Mouse (Mus musculus) cerebellum, adult 9-10 months (tissue): ENCODE data around the gene Zfp605.
A peak's percentile ranks its signal among the peaks of the same experiment; 100 is the strongest.
"Not testable (repeated sequence)": the region's sequence is repeated elsewhere in the genome, so short reads cannot be mapped to it uniquely, and the experiment has no call there.

Experiments
- DNase-seq: peaks from one replicate; pipeline ENCODE4 v3.0.0; 2022

Zfp605 gene

DNA sequence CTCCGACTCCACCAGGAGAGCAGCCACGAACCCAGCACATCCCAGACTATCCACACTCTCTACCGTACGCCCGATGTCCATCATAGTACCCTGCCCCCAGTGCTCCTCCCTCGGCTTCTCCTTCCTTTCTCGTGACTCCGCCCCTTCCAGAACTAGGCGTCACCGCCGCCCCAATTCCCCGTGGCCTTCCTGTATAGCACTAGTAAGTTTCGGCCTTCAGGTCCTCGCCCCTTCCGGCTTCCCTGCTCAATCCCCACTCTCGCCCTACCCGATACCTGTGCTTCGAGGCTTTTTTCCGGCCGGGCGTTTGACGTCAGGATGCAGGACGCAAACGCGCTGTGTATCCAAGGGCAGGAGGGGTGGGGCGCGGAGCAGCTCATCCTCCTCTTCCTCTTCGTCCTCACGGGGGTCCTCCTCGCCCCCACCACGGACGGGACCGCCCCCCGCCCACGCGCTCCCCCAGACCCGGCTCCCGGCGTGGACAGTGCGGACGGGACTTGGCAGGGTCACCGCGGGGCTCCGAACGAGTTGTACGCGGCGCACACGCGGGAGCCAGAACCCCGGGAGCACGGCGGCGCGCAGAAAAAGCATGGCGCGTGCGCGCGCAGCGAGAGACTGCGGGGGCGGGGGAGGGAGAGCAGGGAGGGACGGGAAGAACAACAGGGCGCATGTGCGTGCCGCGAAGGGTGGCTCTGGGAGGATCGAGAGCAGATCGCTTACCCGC is 2.1 kb upstream of the Zfp605 start, which contains the start of gene Gtpbp6:
Gtpbp6 (minus strand) TSS at position 617 of the 724 bp plus-strand sequence.
- peak; percentile 96 for DNase-seq

DNA sequence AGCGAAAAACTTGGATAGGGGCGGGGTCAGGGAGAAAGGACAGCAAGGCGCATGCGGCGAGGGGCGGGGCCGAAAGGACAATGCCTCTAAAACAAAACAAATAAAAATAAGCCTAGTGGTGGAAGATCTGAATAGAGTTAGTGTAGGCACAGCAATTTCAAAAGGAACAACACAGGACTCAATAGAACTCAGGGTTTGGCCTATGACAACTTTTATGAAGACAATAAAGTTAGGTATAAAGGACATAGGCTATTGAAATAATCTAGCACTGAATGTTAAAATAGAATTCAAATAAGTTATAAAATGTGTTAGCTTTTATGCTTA is 1.6 kb upstream of the Zfp605 start:
- DNase-seq, result no peak

DNA sequence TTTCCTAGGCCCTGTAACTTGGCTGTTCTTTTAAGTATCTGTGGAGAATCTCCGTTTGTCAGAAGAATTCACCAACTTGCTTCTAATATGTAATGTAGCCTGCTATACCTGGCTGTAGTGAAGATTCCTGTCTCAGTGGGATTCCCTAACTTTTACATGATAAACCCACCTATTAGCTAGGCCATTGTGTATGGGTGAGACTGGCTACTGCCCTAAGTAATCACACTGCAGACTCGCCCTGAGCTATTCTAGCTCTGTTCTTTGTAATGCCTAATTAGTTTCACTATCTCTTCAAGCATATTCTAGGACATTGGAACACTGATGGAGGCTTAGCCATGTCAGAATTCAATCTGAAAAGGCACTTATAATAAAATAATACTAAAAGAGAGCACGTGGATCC is 12.5 kb downstream of the Zfp605 start:
- DNase-seq, result not testable (repeated sequence)

DNA sequence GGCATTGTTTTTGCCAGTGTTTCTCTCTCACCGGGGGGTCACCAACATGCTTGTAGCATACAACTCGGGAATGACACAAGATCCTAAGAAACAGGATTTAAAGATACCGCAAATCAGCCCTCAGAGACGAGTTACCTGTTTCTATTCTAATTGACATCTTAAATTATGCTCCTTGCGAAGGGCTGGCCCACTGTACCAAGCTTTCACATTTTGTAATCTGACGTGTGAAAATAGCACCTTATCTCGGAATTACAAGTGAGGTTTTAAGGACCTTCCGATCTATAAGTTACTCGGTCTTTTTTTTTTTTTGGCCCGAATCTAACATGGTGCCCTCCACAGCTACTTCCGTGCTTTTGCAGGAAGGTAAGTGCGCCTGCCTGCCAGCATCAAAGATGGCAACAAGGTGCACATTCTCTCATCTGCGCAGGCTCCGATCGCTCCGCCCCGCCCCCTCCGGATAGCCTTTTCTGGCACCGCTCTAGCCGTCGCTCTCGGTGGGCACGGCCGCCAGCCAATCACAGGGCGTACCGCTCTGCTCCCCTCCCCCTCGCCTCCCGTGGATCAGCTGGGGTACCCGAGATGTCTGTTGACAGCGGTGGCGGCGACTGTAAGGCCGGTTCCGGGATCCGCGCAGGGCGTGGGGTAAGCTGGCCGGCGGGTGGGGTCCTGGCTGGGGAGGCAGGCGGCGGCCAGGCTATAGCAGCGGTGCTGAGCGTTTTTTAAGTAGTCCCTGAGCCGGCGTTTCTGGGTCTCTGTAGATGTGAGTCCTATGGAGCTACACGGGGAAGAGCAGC is 25.6 kb downstream of the Zfp605 start, which contains the start of gene Chfr:
Chfr (plus strand) TSS at position 550 of the 794 bp plus-strand sequence.
- DNase-seq, result peak; percentile 99

DNA sequence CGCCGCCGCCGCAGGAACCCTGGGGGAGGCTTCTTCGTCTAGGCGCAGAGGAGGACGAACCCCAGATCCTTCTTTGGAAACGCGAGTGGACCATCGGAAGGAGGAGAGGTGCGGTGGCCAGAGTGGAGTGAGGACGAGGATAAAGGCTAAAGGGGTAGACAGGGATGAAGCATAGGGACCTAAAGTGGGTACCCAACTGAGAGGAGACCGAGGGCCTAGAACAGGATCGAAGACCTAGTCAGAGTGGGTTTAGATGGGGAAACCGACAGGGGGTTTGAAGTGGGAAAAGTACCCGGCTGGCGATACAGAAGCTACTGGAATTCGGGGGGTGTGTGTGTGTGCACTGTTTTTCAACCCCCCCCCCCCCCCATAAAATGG is 26.2 kb downstream of the Zfp605 start:
- DNase-seq, result no peak

DNA sequence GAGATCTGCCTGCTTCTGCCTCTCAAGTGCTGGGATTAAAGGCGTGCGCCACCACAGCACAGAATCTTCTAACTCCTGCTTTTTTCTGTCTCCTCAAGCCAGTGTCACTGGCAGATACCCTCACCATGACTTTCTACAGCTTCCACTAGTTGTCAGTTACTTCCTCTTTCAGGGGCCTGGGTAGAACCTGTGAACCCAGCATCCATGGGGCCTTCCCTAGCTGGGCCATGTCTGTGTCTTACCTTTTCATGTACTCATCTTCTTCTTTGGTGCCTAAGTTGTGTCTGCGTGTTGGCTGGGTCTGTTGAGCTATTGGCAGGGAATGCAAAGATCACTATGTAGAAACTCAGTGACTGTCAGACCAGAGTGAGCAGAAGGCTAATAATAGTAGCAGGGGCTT is 27.9 kb downstream of the Zfp605 start:
- DNase-seq, result no peak

DNA sequence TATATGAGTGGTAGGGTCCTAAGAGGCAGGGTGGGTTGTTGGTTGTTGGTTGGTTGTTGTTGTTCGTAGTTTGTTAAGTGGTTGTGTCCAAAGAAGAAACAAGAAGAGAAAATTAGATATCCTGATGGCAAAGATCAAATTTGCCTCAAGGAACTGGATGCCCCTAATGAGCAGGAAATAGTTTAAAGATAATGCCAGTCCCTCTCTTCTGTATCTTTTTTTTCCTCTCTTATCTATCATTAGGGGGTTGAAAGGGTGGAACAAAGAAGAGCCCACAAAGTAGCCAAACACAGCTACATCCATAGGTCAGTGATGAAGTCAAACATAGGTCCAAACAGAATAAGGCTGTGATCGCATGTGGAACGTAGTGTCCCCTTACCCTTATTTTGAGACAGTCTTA is 29.4 kb downstream of the Zfp605 start:
- no peak for DNase-seq

DNA sequence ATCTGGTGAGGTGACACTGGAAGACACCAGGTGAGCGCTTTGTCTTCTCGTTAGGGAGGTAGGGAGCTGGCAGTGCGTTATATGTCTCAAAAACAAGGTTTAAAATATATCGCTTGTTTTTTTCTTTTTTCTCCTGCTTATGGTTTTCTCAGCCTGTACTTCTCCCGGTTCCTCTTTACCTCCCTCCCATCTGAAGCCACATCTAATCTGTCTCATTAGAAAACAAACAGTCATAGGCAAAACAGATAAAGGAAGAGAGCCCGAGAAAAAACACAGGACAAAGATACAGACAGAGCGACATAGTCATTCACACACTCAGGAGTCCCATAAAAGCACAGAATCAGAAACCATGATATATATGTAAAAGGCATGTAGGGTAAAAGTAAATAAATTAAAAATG is 30.5 kb downstream of the Zfp605 start:
- no peak for DNase-seq

DNA sequence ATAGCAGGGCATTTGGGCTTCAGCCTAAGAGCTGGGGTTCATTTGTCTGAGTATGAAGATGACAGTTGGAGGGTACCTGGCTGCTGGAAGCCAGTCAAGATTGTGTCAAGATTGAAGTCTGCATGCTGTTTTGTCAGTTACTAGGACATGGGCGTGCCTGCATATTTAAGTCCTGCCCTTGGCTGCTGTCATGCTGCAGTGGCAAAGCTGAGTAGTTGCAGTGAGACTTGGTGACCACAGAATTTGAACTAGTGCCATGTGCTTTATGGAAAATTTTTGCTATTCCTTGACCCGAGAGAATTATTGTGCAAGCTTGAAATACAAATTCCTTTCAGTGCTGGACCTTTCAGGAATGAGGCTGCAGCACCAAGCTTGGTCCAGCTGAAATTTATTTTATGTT is 32.4 kb downstream of the Zfp605 start:
- no peak for DNase-seq

DNA sequence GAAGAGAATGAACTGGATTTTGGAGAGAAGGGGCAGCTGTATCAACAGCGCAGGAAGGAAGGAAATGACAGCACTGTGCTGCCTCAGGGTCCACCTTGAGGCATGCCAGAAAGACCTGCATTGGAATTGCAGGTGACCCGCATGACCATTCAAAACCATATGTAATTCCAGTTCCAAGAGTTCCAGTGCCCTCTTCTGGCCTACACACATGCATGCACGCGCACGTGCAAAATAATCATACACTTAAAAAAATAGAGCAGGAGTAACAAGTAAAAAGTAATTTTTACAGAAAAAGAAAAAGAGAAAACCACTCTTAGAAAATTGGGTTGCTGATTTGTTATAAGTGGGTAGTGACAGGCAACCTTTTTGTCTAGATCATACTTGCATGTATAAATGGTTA is 33.1 kb downstream of the Zfp605 start:
- DNase-seq, result no peak

DNA sequence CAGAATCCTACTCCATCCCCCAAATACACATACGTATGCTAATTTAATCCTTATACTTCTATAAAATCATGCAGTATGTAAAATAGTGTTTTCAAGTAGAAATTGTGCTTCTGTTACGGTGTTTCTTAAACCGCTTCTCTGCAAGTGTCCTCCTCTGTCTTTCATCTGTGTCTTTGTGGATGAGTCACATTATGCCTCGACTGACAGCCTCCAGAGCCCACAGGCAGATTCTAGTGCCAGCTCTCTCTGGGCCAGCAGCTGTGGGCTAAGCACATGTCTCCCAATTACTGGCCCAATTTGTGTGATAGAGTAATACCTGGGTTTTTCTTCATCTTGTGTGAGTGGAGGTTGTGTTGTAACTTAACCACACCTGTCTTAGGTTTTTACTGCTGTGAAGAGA is 59.5 kb downstream of the Zfp605 start:
- DNase-seq, result no peak

DNA sequence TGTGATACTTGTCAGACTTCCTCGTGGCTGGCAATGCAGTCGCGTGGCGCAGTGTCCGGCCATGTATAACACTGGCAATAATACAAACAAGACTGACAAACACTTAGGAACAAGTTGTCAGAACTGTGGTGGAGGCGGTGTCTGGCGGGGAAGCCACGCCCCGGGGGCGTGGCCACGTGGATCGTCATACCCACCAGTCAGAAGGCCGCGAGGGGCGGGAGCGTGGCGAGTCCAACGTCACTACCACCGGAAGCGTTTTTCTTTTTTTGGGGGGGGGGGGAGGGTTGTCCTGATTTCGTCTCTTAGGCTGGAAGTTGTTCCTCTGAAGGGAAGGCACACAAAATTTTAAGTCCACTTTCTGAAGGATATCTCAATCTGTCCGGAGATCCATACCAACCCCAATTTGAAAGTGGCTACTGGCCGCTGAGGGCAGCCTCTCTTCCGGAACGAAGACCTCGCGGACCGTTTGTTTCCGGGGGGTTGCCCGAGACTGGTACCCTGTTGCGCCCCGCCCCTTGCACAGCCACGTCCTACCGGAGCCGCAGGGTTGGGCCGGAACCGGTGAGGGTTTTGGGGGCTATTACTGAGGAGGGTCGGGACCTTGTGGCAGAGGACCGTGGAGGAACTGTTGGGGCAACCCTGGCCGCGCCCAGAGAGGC is 66.6 kb downstream of the Zfp605 start, which contains the start of gene Golga3:
Golga3 (plus strand) TSS at position 340 of the 659 bp plus-strand sequence.
- peak; percentile 92 for DNase-seq

DNA sequence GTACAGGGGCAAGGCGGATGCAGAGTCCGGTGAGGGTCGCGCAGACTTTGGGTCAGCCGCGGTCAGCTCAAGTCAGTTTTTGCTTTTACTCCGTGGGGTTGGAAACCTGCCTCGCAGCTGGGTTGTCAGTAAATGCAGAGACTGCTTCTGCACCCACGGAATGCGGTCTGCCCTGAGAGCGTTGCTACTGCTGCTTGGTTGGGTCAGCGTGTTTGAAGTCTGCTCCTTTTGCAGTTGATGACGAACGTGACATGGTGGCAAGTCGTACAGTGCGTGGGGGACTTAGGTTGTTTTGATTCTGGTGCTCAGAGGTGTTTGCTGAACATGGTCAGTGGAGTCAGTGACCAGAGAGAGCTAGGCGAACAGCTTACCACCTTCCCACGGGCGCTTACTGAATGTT is 67.1 kb downstream of the Zfp605 start:
- DNase-seq, result no peak

DNA sequence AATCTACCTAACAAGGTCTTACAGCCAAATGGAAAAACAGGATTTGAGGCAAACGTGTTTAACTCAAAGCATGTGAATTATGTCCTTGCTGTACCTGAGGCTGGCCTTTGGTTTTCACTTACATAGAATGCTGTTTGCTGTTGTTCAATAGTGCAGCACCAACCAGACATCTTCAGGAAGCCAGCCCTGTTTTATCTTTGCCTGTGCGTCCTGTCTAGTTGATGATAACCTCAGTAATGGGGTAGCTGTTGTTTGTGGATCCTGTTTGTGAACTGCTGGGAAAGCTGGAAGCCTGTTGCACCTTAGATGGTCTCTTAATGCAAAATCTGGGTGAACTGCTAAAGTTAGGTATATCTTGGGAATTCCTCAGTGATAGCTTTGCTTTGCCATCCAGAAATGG is 68.7 kb downstream of the Zfp605 start:
- no peak for DNase-seq
